Mouse (Mus musculus) retina, adult 2 months (tissue): Measurements from ENCODE around the gene Preb.

ENCODE experiments used
- DNase-seq: peaks from one replicate; pipeline ENCODE4 v3.0.0-alpha.2; 2012; ENCODE audit warnings: low read depth, low spot score

The Preb gene

GRCm38 (mm10) chr5:30921256-30922033, 38.7 kb downstream of the Preb start, which contains the start of gene Khk:
Khk (plus strand) TSS chr5:30921431.
- peak; percentile 86 for DNase-seq

DNA sequence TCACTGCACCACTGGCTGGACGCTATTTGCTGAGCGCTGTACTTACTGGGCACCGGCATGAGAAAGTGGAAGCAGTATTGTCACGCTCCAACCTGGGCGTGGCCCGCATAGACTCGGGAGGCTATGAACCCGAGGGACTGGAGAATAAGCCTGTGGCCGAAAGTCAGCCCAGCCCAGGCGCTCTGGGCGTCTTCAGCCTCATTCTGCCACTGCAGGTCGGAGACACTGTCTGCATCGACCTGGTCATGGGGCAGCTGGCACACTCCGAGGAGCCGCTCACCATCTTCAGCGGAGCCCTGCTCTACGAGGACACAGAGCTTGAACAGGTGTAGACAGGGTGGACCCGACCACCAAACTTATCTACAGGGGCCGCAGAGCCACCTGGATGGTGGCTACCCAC, 39.5 kb downstream of the Preb start:
- DNase-seq = no peak

DNA sequence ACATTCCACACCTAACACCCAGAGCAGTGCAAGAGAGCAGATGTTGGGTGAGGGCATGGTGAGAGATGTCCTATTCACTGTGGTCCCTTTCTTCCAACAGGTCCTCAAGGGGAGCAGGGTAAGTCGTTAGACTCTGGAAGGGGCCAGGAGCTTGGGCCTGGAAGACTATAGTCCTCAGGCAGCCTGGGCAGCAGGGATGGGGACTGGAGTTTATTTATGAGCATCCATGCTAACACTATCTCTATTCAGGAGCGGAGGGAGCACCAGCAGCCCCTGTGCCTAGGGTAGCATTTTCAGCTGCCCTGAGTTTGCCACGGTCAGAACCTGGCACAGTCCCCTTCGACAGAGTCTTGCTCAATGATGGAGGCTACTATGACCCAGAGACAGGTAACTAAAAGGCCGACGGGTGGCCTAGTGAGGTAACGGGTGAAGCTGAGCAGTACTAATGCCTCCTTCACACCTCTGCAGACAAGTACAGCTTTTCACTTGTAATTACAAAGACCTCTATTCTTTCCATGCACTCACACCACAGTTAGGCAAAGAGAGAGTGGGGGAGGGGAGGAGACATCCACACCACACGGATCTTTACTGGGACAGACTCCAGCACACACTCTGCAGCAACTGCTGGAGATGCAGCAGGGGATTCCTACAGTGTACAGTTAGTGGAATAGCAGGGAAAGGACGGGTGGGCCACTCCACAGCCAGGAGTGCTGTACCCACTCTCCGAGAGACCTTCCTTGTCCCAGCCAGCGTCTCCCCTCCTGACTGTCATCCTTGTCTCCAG, 40.1 kb downstream of the Preb start:
- no peak for DNase-seq

- no peak for DNase-seq
Observed at GRCm38 (mm10) chr5:30918691-30919090, 41.5 kb downstream of the Preb start.

- no peak for DNase-seq
Observed at GRCm38 (mm10) chr5:30917891-30918670, 42.1 kb downstream of the Preb start.

- DNase-seq = no peak
Observed at GRCm38 (mm10) chr5:30917348-30917747, 42.8 kb downstream of the Preb start.

GRCm38 (mm10) chr5:30916841-30917240, 43.3 kb downstream of the Preb start:
- DNase-seq = no peak

DNA sequence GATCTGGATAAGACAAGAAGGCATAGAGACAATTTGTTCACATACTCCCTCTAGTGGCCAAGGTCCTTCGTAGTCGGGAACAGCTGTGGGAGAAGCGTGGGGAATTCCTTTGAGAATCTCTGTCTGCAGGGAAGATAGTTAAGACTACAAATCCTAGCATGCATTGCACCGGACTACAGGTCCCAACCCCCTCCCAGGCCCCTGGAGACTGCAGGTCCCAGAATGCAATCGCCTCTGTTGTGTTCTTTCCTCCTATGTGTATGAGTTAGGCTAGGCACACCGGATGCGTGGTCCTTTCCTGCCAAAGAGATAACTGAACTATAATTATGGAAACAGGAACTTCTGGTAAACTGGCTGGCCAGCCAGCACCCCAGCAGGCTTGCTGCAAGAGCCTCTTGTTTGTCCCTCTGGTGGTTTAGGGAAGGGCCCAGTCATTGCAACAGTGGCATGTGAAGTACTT, 44.2 kb downstream of the Preb start:
- peak; percentile 80 for DNase-seq

GRCm38 (mm10) chr5:30915456-30915855, 44.7 kb downstream of the Preb start:
- DNase-seq = no peak

DNA sequence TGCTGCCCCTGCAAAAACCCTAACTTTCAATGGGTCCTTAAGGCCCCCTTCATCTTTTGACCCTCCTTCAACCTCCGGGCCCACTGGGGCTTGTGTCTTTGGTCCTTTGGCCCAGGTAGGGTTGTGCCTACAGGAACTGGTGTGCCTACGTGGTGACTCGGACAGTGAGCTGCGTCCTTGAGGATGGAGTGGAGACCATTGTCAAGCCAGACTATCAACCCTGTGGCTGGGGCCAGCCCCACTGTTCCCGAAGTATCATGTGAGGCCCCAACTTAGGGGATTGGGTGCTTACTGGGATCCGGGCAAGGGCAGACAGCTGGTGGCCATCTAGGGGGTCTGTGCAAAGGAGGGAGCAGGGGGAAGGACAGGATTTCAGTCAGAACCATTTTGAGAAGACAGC, 45.3 kb downstream of the Preb start:
- no peak for DNase-seq

DNA sequence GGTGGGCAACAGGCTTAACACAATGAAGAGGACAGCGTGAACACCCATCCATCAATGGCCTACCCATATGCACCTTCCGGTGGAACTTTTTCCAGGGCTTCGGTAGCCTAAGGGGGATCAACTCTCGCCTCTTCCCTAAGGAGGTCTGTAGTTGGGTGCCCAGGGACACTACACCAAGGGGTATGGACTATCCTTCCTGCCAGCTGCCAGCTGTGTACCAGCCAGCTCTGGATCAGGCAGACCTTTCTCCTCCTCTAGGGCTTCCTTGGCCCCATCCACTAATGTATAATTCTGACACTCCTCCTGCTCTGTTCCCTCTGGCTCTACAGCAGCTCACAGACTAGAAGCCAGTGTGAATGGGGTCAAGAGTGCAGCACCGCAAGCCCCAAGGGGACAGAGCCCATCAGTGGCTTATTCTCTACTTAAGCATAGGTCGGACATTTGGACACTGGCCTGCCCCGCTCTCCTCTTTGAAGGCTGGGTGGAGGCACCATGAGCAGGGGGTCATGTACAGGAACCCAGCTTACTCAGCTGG, 46.0 kb downstream of the Preb start:
- DNase-seq = no peak

- DNase-seq = no peak
Observed at GRCm38 (mm10) chr5:30913060-30913841, 46.9 kb downstream of the Preb start, which contains the start of gene Emilin1. Emilin1 (plus strand) TSS chr5:30913402.

- DNase-seq = no peak
Observed at GRCm38 (mm10) chr5:30912156-30912555, 48.0 kb downstream of the Preb start.

DNA sequence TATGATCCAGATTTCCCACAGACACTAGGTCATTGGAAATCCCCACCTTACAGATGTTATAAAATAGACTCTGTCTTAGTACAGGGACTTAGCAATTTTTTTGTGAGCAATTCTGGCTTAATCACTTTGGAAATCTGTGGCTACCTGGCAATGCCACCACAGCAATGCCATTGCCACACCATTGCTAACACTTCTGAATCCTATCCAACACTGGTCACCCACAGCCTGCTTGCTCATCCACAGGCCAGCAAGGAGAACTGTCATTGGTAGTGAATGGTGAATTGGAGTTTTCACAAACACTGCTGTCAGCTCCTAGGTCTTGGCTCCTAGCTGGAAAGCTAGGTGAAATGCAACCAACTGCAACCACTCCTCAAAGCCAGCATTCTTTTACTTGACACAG, 49.7 kb downstream of the Preb start:
- no peak for DNase-seq

DNA sequence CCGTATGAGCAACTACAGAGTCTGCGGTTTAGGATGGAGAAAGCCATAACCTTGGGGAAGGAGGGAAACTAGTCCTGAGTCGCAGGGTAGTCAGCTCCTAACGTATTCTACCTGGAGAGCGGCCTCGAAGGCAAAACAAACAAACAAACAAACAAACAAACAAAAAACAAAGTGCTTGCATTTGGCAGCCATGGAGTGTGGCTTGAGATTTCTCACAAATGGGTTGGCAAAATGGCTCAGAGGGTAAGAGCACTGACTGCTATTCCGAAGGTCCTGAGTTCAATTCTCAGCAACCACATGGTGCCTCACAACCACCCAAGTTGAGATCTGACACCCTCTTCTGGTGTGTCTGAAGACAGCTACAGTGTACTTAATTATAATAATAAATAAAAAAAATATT, 50.3 kb downstream of the Preb start:
- DNase-seq = no peak

- no peak for DNase-seq
Observed at GRCm38 (mm10) chr5:30909300-30909659, 50.9 kb downstream of the Preb start.

DNA sequence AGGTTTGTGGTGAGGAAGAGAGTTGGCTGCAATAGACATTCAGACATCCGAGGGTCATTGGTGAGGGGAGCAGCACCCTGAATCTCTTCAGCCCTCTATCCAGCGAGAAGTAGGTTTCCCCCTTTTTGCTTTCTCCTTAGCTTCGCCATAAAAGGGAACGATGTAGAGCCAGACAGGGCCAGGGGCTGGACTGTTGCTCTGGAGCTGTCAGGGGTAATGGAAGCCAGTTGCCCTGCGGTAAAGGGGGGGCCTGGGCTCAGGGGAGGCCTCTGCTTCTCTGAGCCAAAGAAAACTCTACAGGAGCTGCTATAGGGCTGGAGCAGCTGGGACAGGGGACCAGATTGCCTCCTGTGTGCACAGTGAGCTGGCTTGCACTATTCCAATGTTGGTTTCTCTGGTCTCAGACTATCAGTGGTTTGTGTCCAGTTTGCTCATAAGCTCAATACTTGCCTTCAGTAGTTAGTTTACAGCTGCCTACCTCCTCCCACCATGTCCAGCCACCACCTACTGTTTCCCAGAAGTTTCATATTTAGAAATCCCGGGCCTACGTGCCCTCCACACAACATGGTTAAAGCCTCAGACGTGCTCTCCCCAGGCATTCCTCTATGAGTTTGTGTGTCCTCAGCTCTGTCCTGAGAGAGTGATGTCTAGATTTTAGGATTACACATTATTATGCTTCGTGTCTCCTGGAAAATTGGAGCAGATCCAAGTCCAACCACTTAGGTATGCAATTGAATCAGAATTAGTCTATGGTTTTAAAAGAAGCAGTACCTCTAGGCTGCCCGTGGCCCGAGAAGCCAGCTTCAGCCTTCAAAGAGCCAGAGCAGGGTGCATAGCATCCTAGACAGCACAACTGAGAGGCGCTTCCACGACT, 51.5 kb downstream of the Preb start:
- no peak for DNase-seq

- DNase-seq = peak; percentile 85
Observed at GRCm38 (mm10) chr5:30907413-30908059, 52.6 kb downstream of the Preb start, which contains the start of gene Ost4. Ost4 (minus strand) TSS chr5:30907788.

DNA sequence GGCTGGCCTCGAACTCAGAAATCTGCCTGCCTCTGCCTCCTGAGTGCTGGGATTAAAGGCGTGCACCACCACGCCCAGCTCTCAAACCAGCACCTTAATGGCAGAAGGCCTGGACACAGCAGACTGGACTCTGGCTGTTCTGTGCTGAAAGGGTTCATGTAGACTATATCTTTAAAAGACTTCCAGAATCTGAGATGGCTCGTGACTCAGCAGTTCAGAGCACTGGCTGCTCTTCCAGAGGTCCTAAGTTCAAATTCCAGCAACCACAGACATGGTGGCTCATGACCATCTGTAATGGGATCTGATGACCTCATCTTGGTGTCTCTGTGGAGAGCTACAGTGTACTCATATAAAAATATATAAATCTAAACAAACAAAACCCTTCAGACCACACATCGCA, 58.3 kb downstream of the Preb start:
- DNase-seq = no peak
